ENCODE assay signal across 8 mouse cellular contexts in genomic region chr7:3333542-3333941, GRCm38 (mm10). TPM values are rescaled to one million over a fixed set of nuclear protein-coding genes. Genes with fewer than 3 reads are reported as not detected.
A peak's percentile ranks its signal among the peaks of the same experiment; 100 is the strongest.
DNase-seq lines count a peak whose midpoint lies in the region; ATAC-seq and TF ChIP-seq lines count a peak whose summit lies in the region.

No protein-coding gene starts in this region.

- no peak for TF ChIP-seq POLR2A in limb, embryonic 14.5 days (IDR thresholded peaks at IDR 0.05; ENCODE audit: borderline replicate concordance, extremely low read depth, insufficient read depth, insufficient read length)

- peak overlapping the region; percentile 47 for H3K4me2 ChIP-seq in limb, embryonic 14.5 days (replicated peaks; ENCODE audit: low read depth, low read length, severe bottlenecking)

- H3K4me1 ChIP-seq in ES-E14 (ENCODE audit: control insufficient read depth in 2 of 2, insufficient read depth in 2 of 2, low read length in 2 of 2, poor library complexity in 1 of 2) = peaks cover 1 to 4% of the 10 kb centered on the region in 2 experiments; a peak in 2 of 4 replicates
- H3K4me1 ChIP-seq in forebrain, embryonic 10.5 days = peaks cover 42% of the 10 kb centered on the region
- peaks cover 13% of the 10 kb centered on the region; the same call in 1 of the 2 replicates for H3K4me1 ChIP-seq in limb, embryonic 14.5 days (ENCODE audit: control insufficient read depth, insufficient read depth, low read length)

- H3K36me3 ChIP-seq in ES-E14 (ENCODE audit: control insufficient read depth, insufficient read depth, low read length, poor library complexity, severe bottlenecking) = no peaks in the 10 kb centered on the region
- peaks cover 23% of the 10 kb centered on the region for H3K36me3 ChIP-seq in forebrain, embryonic 10.5 days (replicated peaks)
- H3K36me3 ChIP-seq in limb, embryonic 14.5 days (ENCODE audit: control insufficient read depth, insufficient read depth, low read length) = peaks cover 6% of the 10 kb centered on the region; the same call in 1 of the 2 replicates

- peak overlapping the region; percentile 80 for H3K9ac ChIP-seq in ES-E14 (ENCODE audit: insufficient read depth, low read depth, low read length, poor library complexity, severe bottlenecking)
- peak overlapping the region; percentile 87 for H3K9ac ChIP-seq in limb, embryonic 14.5 days (ENCODE audit: low read depth, low read length, severe bottlenecking)

- peak; percentile 32 for DNase-seq in cerebellum, adult 11 months
- DNase-seq in cerebellum, adult 9-10 months = no peak
- no peak for DNase-seq in ES-E14 (ENCODE audit: low read depth, low spot score)
- DNase-seq in forebrain, embryonic 10.5 days (ENCODE audit: extremely low spot score, low spot score) = peak; percentile 44
- DNase-seq in limb, embryonic 14.5 days (ENCODE audit: low spot score) = no peak
- no peak for DNase-seq in left cerebral cortex, postnatal 25 days (ENCODE audit: low spot score in 2 of 2)
- no peak for DNase-seq in spleen, postnatal 4 days (ENCODE audit: low spot score in 2 of 2)
- DNase-seq in layer of hippocampus, adult 9-10 months (ENCODE audit: low spot score) = no peak

- in situ Hi-C loops in ES-E14 (cut with MboI; ENCODE audit: low sequenced_read_pairs in 2 of 2, unreplicated experiment in 2 of 2) = no loop called here

- peak overlapping the region; percentile 86 to 95 for H3K4me3 ChIP-seq in ES-E14 (ENCODE audit: insufficient read depth in 1 of 2, low read depth in 1 of 2, low read length in 2 of 2, poor library complexity in 1 of 2, severe bottlenecking in 1 of 2)
- peak overlapping the region; percentile 83 for H3K4me3 ChIP-seq in forebrain, embryonic 10.5 days
- H3K4me3 ChIP-seq in limb, embryonic 14.5 days (replicated peaks; ENCODE audit: low read length) = peak overlapping the region; percentile 65

- no peaks in the 10 kb centered on the region for H3K9me3 ChIP-seq in ES-E14 (ENCODE audit: control insufficient read depth, insufficient read depth, low read depth, low read length)
- H3K9me3 ChIP-seq in forebrain, embryonic 10.5 days = no peaks in the 10 kb centered on the region; the same call in 1 of the 2 replicates
- no peaks in the 10 kb centered on the region for H3K9me3 ChIP-seq in limb, embryonic 14.5 days (ENCODE audit: control insufficient read depth, low read length)

- no peak for ATAC-seq in limb, embryonic 14.5 days (ENCODE audit: low FRiP score, low read depth)

- peaks cover 26% of the 10 kb centered on the region for H3K27me3 ChIP-seq in forebrain, embryonic 10.5 days (ENCODE audit: poor library complexity, severe bottlenecking)
- H3K27me3 ChIP-seq in limb, embryonic 14.5 days (ENCODE audit: control insufficient read depth, insufficient read depth, low read length) = no peaks in the 10 kb centered on the region

- no peak overlapping the region for H3K27ac ChIP-seq in ES-E14 (ENCODE audit: insufficient read depth, low read depth, low read length, poor library complexity, severe bottlenecking)
- peak overlapping the region; percentile 95 for H3K27ac ChIP-seq in forebrain, embryonic 10.5 days
- H3K27ac ChIP-seq in limb, embryonic 14.5 days (replicated peaks; ENCODE audit: low read depth, low read length) = no peak overlapping the region

- intact Hi-C loops in left cerebral cortex, postnatal 25 days (cut with DNase I) = loop anchor here (2.0 kb wide), 1 partner anchor 57 kb away; the partner anchor contains the start of gene Cacng8

- 4% methylated on average over 5 of the region's 5 CpGs for WGBS in forebrain, embryonic 10.5 days
- 12% methylated on average over 5 of the region's 5 CpGs for WGBS in limb, embryonic 14.5 days

TF ChIP-seq in ES-E14, 5 proteins besides CTCF, POLR2A, EP300 and RAD21:
- no peak for TF ChIP-seq CHD2 (IDR thresholded peaks at IDR 0.05; ENCODE audit: low read depth, low read length)
- TF ChIP-seq MAFK (IDR thresholded peaks at IDR 0.05; ENCODE audit: insufficient read depth, low read depth, low read length) = no peak
- no peak for TF ChIP-seq ZC3H11A (IDR thresholded peaks at IDR 0.05; ENCODE audit: borderline replicate concordance, low read depth, low read length)
- no peak for TF ChIP-seq ZNF384 (IDR thresholded peaks at IDR 0.05; ENCODE audit: low read depth, low read length)
- TF ChIP-seq HCFC1 (IDR thresholded peaks at IDR 0.05; ENCODE audit: borderline replicate concordance, insufficient read depth, low read length) = no peak

RNA-seq across cellular contexts. Expression of gene Cacng7, which starts 0.8 kb away (rescaled TPM):
- 14.4 and 16.0 TPM in 2 replicates for total RNA-seq in ES-E14 (2012; rRNA removed)
- 1.7 and 2.2 TPM in 2 replicates for polyA plus RNA-seq in forebrain, embryonic 10.5 days (2016; fragmentation: Nextera tagmentation; extraction: Ambion mirVana)
- 129 and 207 TPM in 2 replicates for polyA plus RNA-seq in limb, embryonic 14.5 days (2012; rRNA removed)
- 2.5 and 3.9 TPM in 2 replicates for polyA plus RNA-seq in limb, embryonic 14.5 days (2014; fragmentation: Nextera tagmentation; extraction: Ambion mirVana)
- 100 to 1,000 TPM; 169 to 180 TPM for total RNA-seq in left cerebral cortex, postnatal 25 days (2021)

RNA-seq across cellular contexts. Expression of gene Prkcg, which starts 44.6 kb away (rescaled TPM):
- 6.6 and 7.3 TPM in 2 replicates for total RNA-seq in ES-E14 (2012; rRNA removed)
- 0.71 and 1.2 TPM in 2 replicates for polyA plus RNA-seq in forebrain, embryonic 10.5 days (2016; fragmentation: Nextera tagmentation; extraction: Ambion mirVana)
- polyA plus RNA-seq in limb, embryonic 14.5 days (2012; rRNA removed) = 1.6 and 1.7 TPM in 2 replicates
- 0.17 and 0.35 TPM in 2 replicates for polyA plus RNA-seq in limb, embryonic 14.5 days (2014; fragmentation: Nextera tagmentation; extraction: Ambion mirVana)
- total RNA-seq in left cerebral cortex, postnatal 25 days (2021) = 100 to 1,000 TPM; 265 to 294 TPM

RNA-seq across cellular contexts. Expression of gene Myadm, which starts 44.7 kb away (rescaled TPM):
- 80.8 and 84.1 TPM in 2 replicates for total RNA-seq in ES-E14 (2012; rRNA removed)
- polyA plus RNA-seq in forebrain, embryonic 10.5 days (2016; fragmentation: Nextera tagmentation; extraction: Ambion mirVana) = 20.9 and 25.0 TPM in 2 replicates
- 209 and 348 TPM in 2 replicates for polyA plus RNA-seq in limb, embryonic 14.5 days (2012; rRNA removed)
- polyA plus RNA-seq in limb, embryonic 14.5 days (2014; fragmentation: Nextera tagmentation; extraction: Ambion mirVana) = 126 and 141 TPM in 2 replicates
- 10 to 100 TPM; 68.0 to 83.2 TPM for total RNA-seq in left cerebral cortex, postnatal 25 days (2021)

RNA-seq across cellular contexts. Expression of gene Cacng8, which starts 56.9 kb away (rescaled TPM):
- 7.8 and 9.8 TPM in 2 replicates for total RNA-seq in ES-E14 (2012; rRNA removed)
- polyA plus RNA-seq in forebrain, embryonic 10.5 days (2016; fragmentation: Nextera tagmentation; extraction: Ambion mirVana) = 6.7 and 7.1 TPM in 2 replicates
- 4.0 and 5.5 TPM in 2 replicates for polyA plus RNA-seq in limb, embryonic 14.5 days (2012; rRNA removed)
- polyA plus RNA-seq in limb, embryonic 14.5 days (2014; fragmentation: Nextera tagmentation; extraction: Ambion mirVana) = 3.6 and 4.7 TPM in 2 replicates
- 100 to 1,000 TPM; 172 to 174 TPM for total RNA-seq in left cerebral cortex, postnatal 25 days (2021)

Comparison
In these comparisons a context has a peak if more than half of its experiments do, and no peak if none do; other contexts are left out.
1. DNase-seq: peak in cerebellum, adult 11 months (single experiment) and forebrain, embryonic 10.5 days (single experiment); none in cerebellum, adult 9-10 months (single experiment), ES-E14 (single experiment), limb, embryonic 14.5 days (single experiment), left cerebral cortex, postnatal 25 days (0 of 2), spleen, postnatal 4 days (0 of 2) and layer of hippocampus, adult 9-10 months (single experiment).
2. RNA of gene Cacng7, which starts 0.8 kb away (total RNA-seq): 169 to 180 TPM in left cerebral cortex, postnatal 25 days; 14.4 to 16.0 TPM in ES-E14; every median in the first group is over 10 times any median in the second.
3. RNA of gene Prkcg, which starts 44.6 kb away (total RNA-seq): 265 to 294 TPM in left cerebral cortex, postnatal 25 days; 6.6 to 7.3 TPM in ES-E14; every median in the first group is over 10 times any median in the second.
4. Peak in every context shown above with its lines, with median percentiles within 50 percentile points of each other: H3K4me3 ChIP-seq.